Mouse (Mus musculus) intestine, embryonic 16.5 days (tissue): ENCODE results near the gene Stard9. TPM values are rescaled to one million over a fixed set of nuclear protein-coding genes. Genes with fewer than 3 reads are reported as not detected.

Experiments used
- ATAC-seq: fragments of 200-750 bp; cut with Nextera tagmentation; 2 replicates; pipeline ENCODE4 v1.8.0; 2017; ENCODE audit warnings: moderate TSS enrichment, moderate library complexity
- H3K27ac ChIP-seq: fragments of 300-500 bp; sonication (generic); 2 replicates; pipeline ENCODE4 v1.5.1; 2014; ENCODE audit warnings: mild to moderate bottlenecking, low read length
- H3K27me3 ChIP-seq: fragments of 300-500 bp; sonication (generic); replicated peaks from 2 replicates; pipeline ENCODE4 v1.6.1; 2014; ENCODE audit warnings: low read length, control low read depth, mixed read lengths; ENCODE audit not compliant: control insufficient read depth, insufficient read depth
- H3K36me3 ChIP-seq: fragments of 300-500 bp; sonication (generic); 2 replicates; pipeline ENCODE4 v1.6.1; 2014; ENCODE audit warnings: low read length, control low read depth; ENCODE audit not compliant: control insufficient read depth, insufficient read depth
- H3K4me1 ChIP-seq: fragments of 300-500 bp; sonication (generic); 2 replicates; pipeline ENCODE4 v1.6.1; 2014; ENCODE audit warnings: low read length, control low read depth, mixed read lengths; ENCODE audit not compliant: control insufficient read depth, insufficient read depth
- H3K4me2 ChIP-seq: fragments of 300-500 bp; sonication (generic); 2 replicates; pipeline ENCODE4 v1.6.1; 2014; ENCODE audit warnings: low read depth, low read length, control low read depth
- H3K4me3 ChIP-seq: fragments of 300-500 bp; sonication (generic); 2 replicates; pipeline ENCODE4 v1.5.1; 2014; ENCODE audit warnings: mild to moderate bottlenecking, low read length
- H3K9ac ChIP-seq: fragments of 300-500 bp; sonication (generic); 2 replicates; pipeline ENCODE4 v1.6.1; 2014; ENCODE audit warnings: low read depth, low read length
- H3K9me3 ChIP-seq: fragments of 300-500 bp; sonication (generic); 2 replicates; pipeline ENCODE4 v1.6.1; 2016; ENCODE audit warnings: low read length, control low read depth; ENCODE audit not compliant: control insufficient read depth
- WGBS: fragments of 180-500 bp; shearing (Covaris S2); extraction: QIAGEN DNeasy Blood & Tissue Kit; methylation state at CpG from one replicate; pipeline ENCODE4 v1.1.7; 2014; 5-methylcytosine and 5-hydroxymethylcytosine counted together
- polyA plus RNA-seq: library from polyadenylated mRNA; unstranded; fragments of >200 nt; fragmentation: Nextera tagmentation; extraction: Ambion mirVana; gene quantifications from 2 replicates; pipeline ENCODE4 v1.2.1, GENCODE M21; 2015

Stard9 gene
- polyA plus RNA-seq, 1 experiment from 2014 or later, result 2.5 TPM

DNA sequence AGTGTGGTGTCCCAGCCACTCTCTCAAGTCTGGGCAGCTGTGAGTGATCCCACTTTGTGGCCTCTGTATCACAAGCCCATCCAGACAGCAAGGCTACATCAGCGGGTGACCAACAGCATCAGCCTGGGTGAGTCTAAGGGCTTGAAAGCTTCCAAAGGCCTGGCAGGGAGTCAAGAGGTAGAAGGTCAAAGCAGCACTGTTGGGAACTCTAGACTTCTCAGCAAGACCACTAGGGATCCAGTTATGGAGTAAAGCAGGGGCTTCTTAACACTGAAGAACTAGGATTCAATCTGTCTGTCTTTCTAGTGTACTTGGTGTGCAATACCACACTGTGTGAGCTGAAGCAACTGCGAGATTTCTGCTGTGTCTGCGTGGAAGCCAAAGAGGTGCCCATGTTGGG, 84.5 kb downstream of the Stard9 start:
- Histone ChIP-seq H3K4me2 (no peak overlapping the region), H3K27me3 (no peaks in the 10 kb centered on the region), H3K27ac (no peak overlapping the region), H3K9ac (no peak overlapping the region), H3K4me1 (no peaks in the 10 kb centered on the region), H3K9me3 (no peaks in the 10 kb centered on the region), H3K4me3 (no peak overlapping the region), H3K36me3 (peaks cover 7% of the 10 kb centered on the region)
- 94% methylated on average over 3 of the region's 3 CpGs for WGBS
- ATAC-seq, result no peak

- H3K4me2 ChIP-seq, result no peak overlapping the region
- no peak overlapping the region for H3K4me3 ChIP-seq
- no peaks in the 10 kb centered on the region for H3K4me1 ChIP-seq
- H3K36me3 ChIP-seq, result peaks cover 18% of the 10 kb centered on the region
- no peaks in the 10 kb centered on the region for H3K27me3 ChIP-seq
- H3K9ac ChIP-seq, result no peak overlapping the region
- no peak for ATAC-seq
- no peak overlapping the region for H3K27ac ChIP-seq
- H3K9me3 ChIP-seq, result no peaks in the 10 kb centered on the region
- 91% methylated on average over 8 of the region's 8 CpGs for WGBS
Measured at GRCm38 (mm10) chr2:120718496-120718895, 89.6 kb downstream of the Stard9 start.

DNA sequence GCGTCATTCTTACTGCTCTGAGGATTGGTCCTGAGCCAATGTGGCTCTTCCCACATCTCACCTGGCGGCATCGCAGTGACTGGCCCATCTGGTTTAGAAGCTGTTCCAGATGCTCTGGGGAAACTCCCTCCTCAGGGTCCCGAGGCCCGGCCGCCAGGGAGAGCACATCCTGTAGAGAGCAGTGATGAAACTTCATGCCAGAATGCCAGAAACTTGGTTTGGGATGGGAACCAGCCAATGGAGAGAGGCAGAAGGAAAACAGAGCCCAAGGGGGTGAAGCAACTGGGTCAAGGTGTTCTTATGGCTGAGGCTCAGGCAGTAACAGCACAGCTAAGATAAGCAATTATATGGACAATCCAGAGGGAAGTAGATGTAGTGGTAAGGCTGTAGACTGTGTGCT, 91.9 kb downstream of the Stard9 start:
- no peak overlapping the region for H3K27ac ChIP-seq
- H3K36me3 ChIP-seq, result peaks cover 29% of the 10 kb centered on the region
- no peaks in the 10 kb centered on the region for H3K9me3 ChIP-seq
- no peak overlapping the region for H3K4me2 ChIP-seq
- H3K4me1 ChIP-seq, result no peaks in the 10 kb centered on the region
- no peaks in the 10 kb centered on the region for H3K27me3 ChIP-seq
- H3K9ac ChIP-seq, result no peak overlapping the region
- 94% methylated on average over 6 of the region's 6 CpGs for WGBS
- H3K4me3 ChIP-seq, result no peak overlapping the region
- no peak for ATAC-seq

DNA sequence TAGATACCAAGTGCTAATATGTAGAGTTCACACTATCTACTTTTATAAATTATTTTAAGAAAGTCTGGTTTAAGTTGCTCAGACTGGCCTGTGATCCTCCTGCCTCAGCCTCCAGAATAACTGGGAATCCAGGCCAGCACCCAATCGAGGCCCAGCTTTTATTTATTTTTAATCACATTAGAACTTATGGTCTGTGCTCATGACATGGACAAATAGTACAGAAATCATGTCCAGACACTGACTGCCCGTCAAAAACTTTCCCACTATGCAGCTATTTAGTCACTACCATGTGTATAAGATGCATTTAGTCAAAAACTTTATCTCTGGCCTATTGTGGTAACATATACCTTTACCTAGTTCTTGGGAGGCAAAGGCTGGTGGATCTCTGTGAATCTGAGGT, 93.0 kb downstream of the Stard9 start:
- Histone ChIP-seq H3K27ac (no peak overlapping the region), H3K4me2 (no peak overlapping the region), H3K9me3 (no peaks in the 10 kb centered on the region), H3K4me3 (no peak overlapping the region), H3K36me3 (peaks cover 35% of the 10 kb centered on the region), H3K27me3 (no peaks in the 10 kb centered on the region), H3K9ac (no peak overlapping the region), H3K4me1 (no peaks in the 10 kb centered on the region)
- WGBS, result 89% methylated on average over 2 of the region's 2 CpGs
- ATAC-seq, result no peak

- no peak overlapping the region for H3K4me3 ChIP-seq
- H3K9me3 ChIP-seq, result no peaks in the 10 kb centered on the region
- H3K27ac ChIP-seq, result no peak overlapping the region
- ATAC-seq, result no peak
- H3K4me1 ChIP-seq, result no peaks in the 10 kb centered on the region
- 71% methylated on average over 8 of the region's 8 CpGs for WGBS
- no peaks in the 10 kb centered on the region for H3K27me3 ChIP-seq
- H3K9ac ChIP-seq, result no peak overlapping the region
- H3K36me3 ChIP-seq, result peaks cover 38% of the 10 kb centered on the region
- no peak overlapping the region for H3K4me2 ChIP-seq
Measured at GRCm38 (mm10) chr2:120722491-120722890, 93.6 kb downstream of the Stard9 start.

DNA sequence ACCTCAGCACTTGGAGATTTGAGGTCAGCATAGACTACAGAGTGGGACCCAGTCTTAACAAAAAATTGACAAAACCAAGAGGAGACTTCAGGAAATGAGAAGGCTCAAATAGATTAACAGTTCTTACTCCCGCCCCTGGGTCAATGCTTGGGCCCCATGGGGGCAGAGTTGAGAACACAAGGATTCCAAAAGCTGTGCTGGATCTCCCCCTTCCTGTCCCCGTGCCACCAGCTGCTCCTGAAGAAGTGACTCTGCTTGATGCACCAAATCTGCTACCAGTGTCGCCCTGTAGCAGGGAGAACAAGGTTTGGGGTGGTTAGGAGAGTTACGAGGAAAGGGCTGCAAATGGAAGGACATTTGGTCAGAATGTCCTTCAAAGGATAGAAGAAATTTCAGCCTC, 94.7 kb downstream of the Stard9 start:
- no peak for ATAC-seq
- Histone ChIP-seq H3K27ac (no peak overlapping the region), H3K9ac (no peak overlapping the region), H3K9me3 (no peaks in the 10 kb centered on the region), H3K4me2 (no peak overlapping the region), H3K4me1 (no peaks in the 10 kb centered on the region), H3K4me3 (no peak overlapping the region), H3K27me3 (no peaks in the 10 kb centered on the region), H3K36me3 (peaks cover 34% of the 10 kb centered on the region)
- 77% methylated on average over 4 of the region's 4 CpGs for WGBS

- H3K36me3 ChIP-seq, result peaks cover 34% of the 10 kb centered on the region
- H3K27ac ChIP-seq, result no peak overlapping the region
- no peak for ATAC-seq
- H3K9ac ChIP-seq, result no peak overlapping the region
- H3K4me2 ChIP-seq, result no peak overlapping the region
- peaks cover 3% of the 10 kb centered on the region for H3K4me1 ChIP-seq
- no peak overlapping the region for H3K4me3 ChIP-seq
- no peaks in the 10 kb centered on the region for H3K9me3 ChIP-seq
- H3K27me3 ChIP-seq, result no peaks in the 10 kb centered on the region
- 77% methylated on average over 6 of the region's 6 CpGs for WGBS
Measured at GRCm38 (mm10) chr2:120724176-120724575, 95.3 kb downstream of the Stard9 start.

DNA sequence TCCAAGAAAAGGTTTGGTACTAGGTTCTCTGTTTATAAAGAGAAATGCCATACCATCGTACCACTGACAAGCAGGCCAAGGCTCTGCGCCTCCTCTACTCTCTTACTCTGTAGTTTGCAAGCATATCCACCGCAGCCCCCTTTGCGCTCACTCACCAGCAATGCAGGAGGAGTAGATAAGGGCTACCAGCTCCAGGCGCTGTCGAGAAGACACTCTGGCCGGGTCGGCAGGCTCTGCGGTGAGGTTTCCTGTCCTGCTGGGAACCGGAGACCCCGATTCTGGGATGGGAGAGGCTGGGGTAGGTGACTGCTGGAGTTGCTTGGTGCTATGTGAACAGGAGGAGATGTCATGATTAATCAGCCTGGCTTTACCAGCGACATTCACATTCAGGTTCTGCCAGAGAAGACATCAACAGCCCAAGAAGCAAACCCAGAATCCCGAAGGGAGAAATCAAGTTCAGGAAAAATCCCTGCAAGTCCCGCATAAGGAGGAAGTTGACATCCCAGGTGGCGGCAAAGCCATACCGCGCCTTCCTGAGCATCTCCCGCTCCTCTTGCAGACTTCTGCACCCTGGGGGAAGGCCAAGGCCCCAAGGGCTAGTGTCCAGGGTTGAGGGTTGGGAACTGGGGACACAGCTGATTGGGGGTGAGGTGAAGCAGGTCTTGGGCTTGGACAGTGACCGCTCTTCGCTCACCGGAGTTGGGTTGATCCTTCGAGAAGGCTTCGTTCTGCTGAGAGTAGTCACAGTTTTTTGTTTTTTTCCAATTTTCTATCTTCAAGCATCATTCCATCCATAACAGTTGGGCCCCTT, 101.1 kb downstream of the Stard9 start:
- H3K27me3 ChIP-seq, result no peaks in the 10 kb centered on the region
- WGBS, result 7% methylated on average over 23 of the region's 23 CpGs

DNA sequence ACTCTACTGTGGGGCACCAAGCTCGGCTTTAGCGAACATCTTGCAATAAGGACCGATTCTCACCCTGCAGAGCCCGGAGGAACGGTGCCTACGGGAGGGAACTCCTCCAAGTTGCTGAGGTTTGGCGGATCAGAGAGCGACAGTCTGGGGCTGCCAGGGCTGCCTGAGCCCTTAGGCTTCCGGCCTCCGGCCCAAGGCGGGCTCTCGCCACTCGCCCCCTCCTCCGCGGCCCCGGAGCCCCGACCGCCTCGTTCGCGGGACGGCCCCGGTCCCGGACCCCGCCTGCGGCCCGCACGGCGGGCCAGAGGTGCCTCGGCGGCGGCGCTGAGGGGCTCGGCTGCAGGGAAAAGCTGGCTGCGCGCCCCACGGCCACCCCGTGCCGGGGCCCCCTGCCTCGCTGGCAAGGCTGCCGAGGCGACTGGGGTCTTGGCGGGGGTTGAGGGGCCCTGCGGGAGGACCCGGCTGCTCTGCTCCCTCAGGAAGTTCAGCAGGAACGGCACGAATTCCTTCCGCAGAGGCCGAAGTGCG, 101.8 kb downstream of the Stard9 start:
- H3K9me3 ChIP-seq, result no peaks in the 10 kb centered on the region
- WGBS, result under 1% methylated on average over 50 of the region's 50 CpGs
- peak overlapping the region; percentile 97 for H3K4me2 ChIP-seq
- peaks cover 19% of the 10 kb centered on the region for H3K4me1 ChIP-seq
- H3K27me3 ChIP-seq, result no peaks in the 10 kb centered on the region
- peaks cover 10% of the 10 kb centered on the region; the same call in 1 of the 2 replicates for H3K36me3 ChIP-seq
- ATAC-seq, result peak; percentile 54
- peak overlapping the region; percentile 96 for H3K9ac ChIP-seq
- peak overlapping the region; percentile 99 for H3K4me3 ChIP-seq
- H3K27ac ChIP-seq, result peak overlapping the region; percentile 95

More for the DNA sequence above, 101.1 kb downstream of the Stard9 start:
- H3K27ac ChIP-seq, result no peak overlapping the region; the same call in 1 of the 2 replicates
- peaks cover 19% of the 10 kb centered on the region for H3K4me1 ChIP-seq
- peak overlapping the region; percentile 96 for H3K9ac ChIP-seq
- no peak for ATAC-seq
- H3K36me3 ChIP-seq, result peaks cover 15% of the 10 kb centered on the region; the same call in 1 of the 2 replicates
- peak overlapping the region; percentile 97 for H3K4me2 ChIP-seq
- H3K4me3 ChIP-seq, result peak overlapping the region; percentile 99
- no peaks in the 10 kb centered on the region for H3K9me3 ChIP-seq
